Mouse (Mus musculus) CH12.LX (cell line): ENCODE measurements around the gene BC005537. TPM values are rescaled to one million over a fixed set of nuclear protein-coding genes. Genes with fewer than 3 reads are reported as not detected.
A peak's percentile ranks its signal among the peaks of the same experiment; 100 is the strongest.

Experiments
- DNase-seq: peaks from one replicate; pipeline ENCODE4 v3.0.0-alpha.2; 2013; ENCODE audit errors: extremely low read depth
- H3K27ac ChIP-seq: 2 replicates; pipeline ENCODE4 v1.5.1; 2012; ENCODE audit warnings: low read depth, mild to moderate bottlenecking, control low read depth, moderate library complexity; ENCODE audit not compliant: insufficient read depth
- H3K27me3 ChIP-seq: replicated peaks from 2 replicates; pipeline ENCODE3; 2012; ENCODE audit warnings: inconsistent platforms
- H3K36me3 ChIP-seq, 2 experiments: replicated peaks in 1 of 2; 2 replicates each; pipeline versions ENCODE3 to v1.6.1; 2012; ENCODE audit warnings: inconsistent platforms in 1 of 2, low read length in 1 of 2, mild to moderate bottlenecking in 1 of 2, mixed read lengths in 1 of 2, moderate library complexity in 1 of 2; ENCODE audit not compliant: control insufficient read depth in 1 of 2, insufficient read depth in 1 of 2
- H3K4me1 ChIP-seq, 2 experiments: 2 replicates each; pipeline ENCODE4 v1.6.1; 2012; ENCODE audit warnings: inconsistent platforms in 1 of 2, moderate library complexity in 1 of 2; ENCODE audit not compliant: insufficient read depth in 2 of 2, control insufficient read depth in 1 of 2
- H3K4me2 ChIP-seq: 2 replicates; pipeline ENCODE4 v1.6.1; 2012; ENCODE audit warnings: low read depth, mild to moderate bottlenecking, control low read depth; ENCODE audit not compliant: poor library complexity, insufficient read depth, severe bottlenecking
- H3K4me3 ChIP-seq, 3 experiments: fragments of 150-350 bp in 1 of 3; sonication (generic) in 1 of 3; replicated peaks in 1 of 3; 2 replicates each; pipeline versions ENCODE3 to v1.5.1; 2011 to 2012; ENCODE audit warnings: low read depth in 2 of 3, low read length in 2 of 3, mild to moderate bottlenecking in 2 of 3, moderate library complexity in 2 of 3, control low read depth in 1 of 3, improper control_type of control experiment in 1 of 3, inconsistent platforms in 1 of 3, mixed read lengths in 1 of 3; ENCODE audit not compliant: poor library complexity in 1 of 3
- H3K79me2 ChIP-seq: replicated peaks from 2 replicates; pipeline ENCODE4 v1.6.1; 2012; ENCODE audit warnings: mild to moderate bottlenecking, moderate library complexity; ENCODE audit not compliant: control insufficient read depth, poor library complexity, insufficient read depth, severe bottlenecking; ENCODE audit errors: extremely low read depth
- H3K9ac ChIP-seq: 2 replicates; pipeline ENCODE4 v1.6.1; 2012; ENCODE audit warnings: low read depth, mild to moderate bottlenecking, control low read depth, moderate library complexity; ENCODE audit not compliant: insufficient read depth
- H3K9me3 ChIP-seq: replicated peaks from 2 replicates; pipeline ENCODE3; 2012; ENCODE audit warnings: low read length, inconsistent platforms, mixed read lengths
- BHLHE40 ChIP-seq: IDR thresholded peaks from 2 replicates; pipeline ENCODE4 v1.6.1; 2011; ENCODE audit warnings: mild to moderate bottlenecking, low read depth, low read length, improper control_type of control experiment
- CHD1 ChIP-seq: IDR thresholded peaks from 2 replicates; pipeline ENCODE4 v1.6.1; 2012; ENCODE audit warnings: low read depth, low read length, improper control_type of control experiment, inconsistent platforms
- CTCF ChIP-seq, 2 experiments: IDR thresholded peaks in 1 of 2; conservative IDR thresholded peaks in 1 of 2; 2 replicates each; pipeline ENCODE4 v1.5.1; 2011 to 2012; ENCODE audit warnings: low read depth in 2 of 2, low read length in 2 of 2, improper control_type of control experiment in 1 of 2, inconsistent platforms in 1 of 2, mild to moderate bottlenecking in 1 of 2, moderate library complexity in 1 of 2
- E2F4 ChIP-seq: IDR thresholded peaks from 2 replicates; pipeline ENCODE4 v1.6.1; 2011; ENCODE audit warnings: low read depth, low read length, improper control_type of control experiment; ENCODE audit not compliant: insufficient replicate concordance
- GABPA ChIP-seq: IDR thresholded peaks from 2 replicates; pipeline ENCODE4 v1.6.1; 2012; ENCODE audit warnings: low read depth, low read length, improper control_type of control experiment, inconsistent platforms; ENCODE audit not compliant: insufficient replicate concordance
- HCFC1 ChIP-seq: IDR thresholded peaks from 2 replicates; pipeline ENCODE4 v1.6.1; 2012; ENCODE audit warnings: low read depth, mild to moderate bottlenecking, inconsistent platforms, low read length, improper control_type of control experiment
- JUND ChIP-seq: conservative IDR thresholded peaks from 2 replicates; pipeline ENCODE4 v1.6.1; 2011; ENCODE audit warnings: low read depth, low read length, improper control_type of control experiment
- KAT2A ChIP-seq: IDR thresholded peaks from 2 replicates; pipeline ENCODE4 v1.6.1; 2012; ENCODE audit warnings: low read length, improper control_type of control experiment, inconsistent platforms; ENCODE audit not compliant: insufficient replicate concordance
- MAX ChIP-seq: IDR thresholded peaks from 2 replicates; pipeline ENCODE4 v1.6.1; 2011; ENCODE audit warnings: low read length, improper control_type of control experiment
- MAZ ChIP-seq: IDR thresholded peaks from 2 replicates; pipeline ENCODE4 v1.6.1; 2012; ENCODE audit warnings: low read depth, mild to moderate bottlenecking, inconsistent platforms, low read length, improper control_type of control experiment, moderate library complexity
- MEF2A ChIP-seq: IDR thresholded peaks from 2 replicates; pipeline ENCODE4 v1.6.1; 2014; ENCODE audit warnings: low read depth, mild to moderate bottlenecking, inconsistent platforms, low read length, improper control_type of control experiment, borderline replicate concordance
- MXI1 ChIP-seq: IDR thresholded peaks from 2 replicates; pipeline ENCODE4 v1.6.1; 2011; ENCODE audit warnings: mild to moderate bottlenecking, low read depth, low read length, improper control_type of control experiment
- MYC ChIP-seq: IDR thresholded peaks from 2 replicates; pipeline ENCODE4 v1.6.1; 2011; ENCODE audit warnings: low read depth, mild to moderate bottlenecking, improper control_type of control experiment, low read length
- NELFE ChIP-seq: IDR thresholded peaks from 2 replicates; pipeline ENCODE4 v1.6.1; 2011; ENCODE audit warnings: low read depth, low read length, improper control_type of control experiment
- NRF1 ChIP-seq: IDR thresholded peaks from 2 replicates; pipeline ENCODE4 v1.6.1; 2014; ENCODE audit warnings: low read depth, mild to moderate bottlenecking, inconsistent platforms, low read length, improper control_type of control experiment, moderate library complexity
- PAX5 ChIP-seq: IDR thresholded peaks from 2 replicates; pipeline ENCODE4 v1.6.1; 2012; ENCODE audit warnings: low read length, inconsistent platforms, mixed read lengths
- POLR2A ChIP-seq: IDR thresholded peaks from 2 replicates; pipeline ENCODE4 v1.6.1; 2011; ENCODE audit warnings: low read depth, mild to moderate bottlenecking, improper control_type of control experiment, low read length
- POLR2AphosphoS2 ChIP-seq: IDR thresholded peaks from 2 replicates; pipeline ENCODE4 v1.6.1; 2011; ENCODE audit warnings: low read depth, low read length, improper control_type of control experiment
- RAD21 ChIP-seq: IDR thresholded peaks from 2 replicates; pipeline ENCODE4 v1.6.1; 2011; ENCODE audit warnings: low read depth, mild to moderate bottlenecking, low read length, improper control_type of control experiment, moderate library complexity
- RCOR1 ChIP-seq: conservative IDR thresholded peaks from 2 replicates; pipeline ENCODE4 v1.6.1; 2012; ENCODE audit warnings: low read depth, mild to moderate bottlenecking, inconsistent platforms, low read length, improper control_type of control experiment
- SIN3A ChIP-seq: IDR thresholded peaks from 2 replicates; pipeline ENCODE4 v1.6.1; 2012; ENCODE audit warnings: low read length, improper control_type of control experiment, inconsistent platforms
- SMC3 ChIP-seq: IDR thresholded peaks from 2 replicates; pipeline ENCODE4 v1.6.1; 2011; ENCODE audit warnings: low read depth, low read length, improper control_type of control experiment
- TBP ChIP-seq: conservative IDR thresholded peaks from 2 replicates; pipeline ENCODE4 v1.6.1; 2011; ENCODE audit warnings: low read depth, low read length, improper control_type of control experiment
- TCF12 ChIP-seq: IDR thresholded peaks from 2 replicates; pipeline ENCODE4 v1.6.1; 2014; ENCODE audit warnings: low read depth, mild to moderate bottlenecking, inconsistent platforms, low read length, improper control_type of control experiment
- ZC3H11A ChIP-seq: IDR thresholded peaks from 2 replicates; pipeline ENCODE4 v1.6.1; 2012; ENCODE audit warnings: low read depth, mild to moderate bottlenecking, inconsistent platforms, low read length, improper control_type of control experiment
- ZMIZ1 ChIP-seq: IDR thresholded peaks from 2 replicates; pipeline ENCODE4 v1.6.1; 2012; ENCODE audit warnings: low read depth, mild to moderate bottlenecking, inconsistent platforms, low read length, improper control_type of control experiment
- ZNF384 ChIP-seq: IDR thresholded peaks from 2 replicates; pipeline ENCODE4 v1.6.1; 2012; ENCODE audit warnings: low read depth, low read length, improper control_type of control experiment, inconsistent platforms
- dilution Hi-C: fragments of 300-500 bp; cut with MboI; formaldehyde crosslinking; loops from 2 replicates; pipeline ENCODE4 v1.14.3; 2020; ENCODE audit warnings: low sequenced_read_pairs; ENCODE audit not compliant: extremely low pct_unique_long_range_greater_than_20kb, extremely low pct_ligation_motif_present
- in situ Hi-C: fragments of 300-500 bp; cut with MboI; formaldehyde crosslinking; loops from 3 replicates; pipeline ENCODE4 v1.14.3; 2019; ENCODE audit warnings: low sequenced_read_pairs, low pct_ligation_motif_present, low pct_unique_long_range_greater_than_20kb, mixed read lengths
- polyA plus RNA-seq: library from polyadenylated mRNA; unstranded; fragments of >175 nt; gene quantifications from 2 replicates; pipeline ENCODE4 v1.2.1, GENCODE M21; 2012; ENCODE audit warnings: low read depth; ENCODE audit not compliant: insufficient read length
- total RNA-seq, 2 experiments: library from RNA; depleted of rRNA; stranded (reverse); fragments of 300-350 nt in 1 of 2; fragments of >200 nt in 1 of 2; gene quantifications; 2 replicates each; pipeline ENCODE4 v1.2.3; 2012 to 2014

The BC005537 gene
- total and polyA plus RNA-seq, 3 experiments = 21.8 to 47.7 (median 39.0) TPM

DNA sequence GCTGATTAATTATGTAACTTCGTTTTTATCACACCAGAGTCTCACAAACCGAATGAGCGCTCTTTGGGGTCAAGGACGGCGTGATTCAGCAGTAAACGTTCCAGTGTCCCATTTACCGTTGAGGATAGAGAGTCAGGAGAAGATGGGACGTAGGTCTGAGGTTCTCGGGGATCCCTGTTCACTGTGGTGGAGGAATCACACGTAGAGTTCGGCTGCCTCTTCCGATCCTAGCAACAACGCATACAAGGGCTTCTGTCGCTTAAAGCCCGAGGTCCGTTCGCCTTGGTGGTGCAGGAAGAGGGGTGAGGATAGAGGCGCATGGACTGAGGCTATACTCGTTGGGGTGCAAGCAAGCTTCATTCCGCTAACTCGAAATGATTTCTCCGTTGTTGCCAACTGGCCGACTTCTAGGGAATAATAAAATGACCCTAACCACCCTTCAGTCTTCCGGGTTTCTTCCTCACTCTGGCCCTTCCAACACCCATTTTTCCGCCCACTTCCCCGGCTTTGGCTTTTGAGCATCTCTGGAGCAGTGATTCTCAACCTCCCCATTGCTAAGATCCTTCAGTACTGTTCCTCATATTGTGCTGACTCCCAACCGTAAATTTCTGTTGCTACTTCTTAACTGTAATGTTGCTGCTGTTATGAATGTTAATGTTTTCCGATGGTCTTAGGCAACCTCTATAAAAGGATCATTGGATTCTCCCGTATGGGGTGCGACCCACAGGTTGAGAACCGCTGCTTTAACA, 1.4 kb upstream of the BC005537 start (continued):
- TF ChIP-seq MEF2A (no peak), MAX (no peak), TCF12 (no peak), JUND (no peak), MAZ (no peak), MXI1 (0 out of 2 replicates have a peak, but pooled peaks have one; percentile 39), RCOR1 (0 out of 2 replicates have a peak, but pooled peaks have one; percentile 6), POLR2A (no peak), PAX5 (no peak), POLR2AphosphoS2 (0 out of 2 replicates have a peak, but pooled peaks have one; percentile 2), SIN3A (no peak), ZC3H11A (no peak), SMC3 (no peak), CTCF (conservative IDR thresholded peaks at IDR 0.05 in 1 of 2, IDR thresholded peaks at IDR 0.05 in 1 of 2; ENCODE audit: low read depth in 2 of 2, low read length in 2 of 2) (no peak), RAD21 (no peak)

- H3K4me1 ChIP-seq = peaks cover 5 to 17% of the 10 kb centered on the region in 2 experiments; a peak in 3 of 4 replicates
- H3K27me3 ChIP-seq = no peaks in the 10 kb centered on the region
- in situ Hi-C loops = no loop called here
- TF ChIP-seq ZC3H11A (no peak), POLR2A (peak; percentile 99), ZNF384 (no peak), TBP (peak; percentile 93), CHD1 (peak; percentile 100), GABPA (peak; percentile 51; the same call in 1 of the 2 replicates), BHLHE40 (no peak), MXI1 (0 out of 2 replicates have a peak, but pooled peaks have one; percentile 15), POLR2AphosphoS2 (peak; percentile 98), MYC (peak; percentile 70; the same call in 1 of the 2 replicates), E2F4 (0 out of 2 replicates have a peak, but pooled peaks have one; percentile 69), NRF1 (peak; percentile 95), HCFC1 (peak; percentile 79), SIN3A (peak; percentile 96), NELFE (peak; percentile 100), ZMIZ1 (peak; percentile 98), MAZ (peak; percentile 97), CTCF (conservative IDR thresholded peaks at IDR 0.05 in 1 of 2, IDR thresholded peaks at IDR 0.05 in 1 of 2; ENCODE audit: low read depth in 2 of 2, low read length in 2 of 2) (no peak), MEF2A (peak; percentile 24; the same call in 1 of the 2 replicates), KAT2A (0 out of 2 replicates have a peak, but pooled peaks have one; percentile 13), TCF12 (peak; percentile 90)
- peak overlapping the region; percentile 52; the same call in 1 of the 2 replicates for H3K4me2 ChIP-seq
- H3K9ac ChIP-seq = peak overlapping the region; percentile 97
- H3K79me2 ChIP-seq = peaks cover 37% of the 10 kb centered on the region
- H3K27ac ChIP-seq = peak overlapping the region; percentile 93
- H3K36me3 ChIP-seq = peaks cover 8 to 14% of the 10 kb centered on the region in 2 experiments
- no peaks in the 10 kb centered on the region for H3K9me3 ChIP-seq
- DNase-seq = peak; percentile 97
- dilution Hi-C loops = no loop called here
- peak overlapping the region; percentile 87 to 97 (median 91) for H3K4me3 ChIP-seq
These were observed 666 bp upstream of the BC005537 start for GRCm38 (mm10) chr13:24800674-24801307.
